Mouse (Mus musculus): ENCODE data around the gene Ccdc181. TPM values are rescaled to one million over a fixed set of nuclear protein-coding genes. Genes with fewer than 3 reads are reported as not detected.

The Ccdc181 gene
- polyA plus RNA-seq, 1 experiment from 2014 or later: 9.5 TPM

GRCm38 (mm10) chr1:164270941-164271340, 4.4 kb upstream of the Ccdc181 start:
- ATAC-seq (replicated peaks; ENCODE audit: low FRiP score, low TSS enrichment, low read depth): no peak

GRCm38 (mm10) chr1:164273659-164274058, 1.7 kb upstream of the Ccdc181 start:
- H3K4me1 ChIP-seq (replicated peaks; ENCODE audit: control insufficient read depth, insufficient read depth, low read length): no peaks in the 10 kb centered on the region
- no peak overlapping the region for H3K4me2 ChIP-seq (ENCODE audit: low read length)
- no peaks in the 10 kb centered on the region for H3K36me3 ChIP-seq (ENCODE audit: control insufficient read depth, insufficient read depth, low read length)
- no peak overlapping the region for H3K27ac ChIP-seq (ENCODE audit: low read depth)
- no peak overlapping the region for H3K9ac ChIP-seq (ENCODE audit: low read length)
- no peaks in the 10 kb centered on the region for H3K9me3 ChIP-seq (ENCODE audit: control insufficient read depth, low read length)
- H3K4me3 ChIP-seq (ENCODE audit: low read depth, low read length): no peak overlapping the region
- no peaks in the 10 kb centered on the region for H3K27me3 ChIP-seq (replicated peaks; ENCODE audit: control insufficient read depth, insufficient read depth, low read length)
- DNase-seq (ENCODE audit: low spot score) (no peak), ATAC-seq (replicated peaks; ENCODE audit: low FRiP score, low TSS enrichment, low read depth) (no peak)
- 74% methylated on average over 6 of the region's 6 CpGs for WGBS

More at GRCm38 (mm10) chr1:164270941-164271340, 4.4 kb upstream of the Ccdc181 start:
- Histone ChIP-seq H3K4me1 (replicated peaks; ENCODE audit: control insufficient read depth, insufficient read depth, low read length) (no peaks in the 10 kb centered on the region), H3K27me3 (replicated peaks; ENCODE audit: control insufficient read depth, insufficient read depth, low read length) (no peaks in the 10 kb centered on the region), H3K9ac (ENCODE audit: low read length) (no peak overlapping the region), H3K4me3 (ENCODE audit: low read depth, low read length) (no peak overlapping the region), H3K9me3 (ENCODE audit: control insufficient read depth, low read length) (no peaks in the 10 kb centered on the region), H3K27ac (ENCODE audit: low read depth) (no peak overlapping the region), H3K36me3 (ENCODE audit: control insufficient read depth, insufficient read depth, low read length) (no peaks in the 10 kb centered on the region), H3K4me2 (ENCODE audit: low read length) (no peak overlapping the region)
- 87% methylated on average over 7 of the region's 7 CpGs for WGBS
- no peak for DNase-seq (ENCODE audit: low spot score)

DNA sequence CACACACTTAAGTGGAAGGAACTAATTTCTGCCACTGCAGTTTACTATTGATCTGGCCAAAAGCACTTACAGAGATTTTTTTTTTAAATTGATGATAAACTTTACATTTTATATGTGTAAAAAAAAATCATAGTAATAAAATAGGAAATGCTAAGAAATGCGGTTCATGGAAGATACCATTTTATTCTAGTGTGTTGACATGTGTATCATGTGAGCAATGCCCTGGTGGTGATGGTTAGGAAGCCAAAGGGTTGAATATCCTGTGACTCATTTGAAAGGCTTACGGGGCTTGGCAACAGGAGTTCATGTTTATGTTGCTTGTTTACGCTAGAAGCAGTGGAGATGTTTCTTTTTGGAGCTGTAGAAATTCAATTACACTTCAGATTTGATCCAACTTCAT, 1.2 kb downstream of the Ccdc181 start:
- Histone ChIP-seq H3K4me2 (ENCODE audit: low read length) (no peak overlapping the region), H3K27me3 (replicated peaks; ENCODE audit: control insufficient read depth, insufficient read depth, low read length) (no peaks in the 10 kb centered on the region), H3K36me3 (ENCODE audit: control insufficient read depth, insufficient read depth, low read length) (0 out of 2 replicates have a peak, but pooled peaks cover 3% of the 10 kb centered on the region), H3K9ac (ENCODE audit: low read length) (no peak overlapping the region), H3K9me3 (ENCODE audit: control insufficient read depth, low read length) (no peaks in the 10 kb centered on the region), H3K4me1 (replicated peaks; ENCODE audit: control insufficient read depth, insufficient read depth, low read length) (no peaks in the 10 kb centered on the region), H3K4me3 (ENCODE audit: low read depth, low read length) (no peak overlapping the region), H3K27ac (ENCODE audit: low read depth) (no peak overlapping the region)
- 83% methylated on average over 3 of the region's 3 CpGs for WGBS
- DNase-seq (ENCODE audit: low spot score) (no peak), ATAC-seq (replicated peaks; ENCODE audit: low FRiP score, low TSS enrichment, low read depth) (no peak)

DNA sequence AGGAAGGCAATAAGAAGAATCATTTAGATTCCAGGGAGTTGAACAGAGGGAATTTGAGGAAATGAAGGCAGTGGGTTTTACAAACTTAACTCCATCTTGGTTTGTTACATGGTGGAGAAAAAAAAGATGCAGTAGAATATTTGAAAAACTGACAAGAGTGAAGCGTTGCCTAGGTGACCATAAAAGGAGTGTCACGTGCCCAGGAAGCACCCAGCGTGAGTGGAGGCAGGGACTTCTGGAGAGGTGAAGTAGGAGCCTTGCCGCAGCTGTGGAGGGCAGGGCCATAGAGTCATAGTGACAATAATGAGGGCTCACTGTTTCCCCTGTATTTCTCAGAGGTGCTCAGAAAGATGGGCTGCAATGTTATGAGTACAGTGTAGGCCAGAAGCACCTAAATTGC, 3.9 kb downstream of the Ccdc181 start:
- H3K9me3 ChIP-seq (ENCODE audit: control insufficient read depth, low read length): no peaks in the 10 kb centered on the region
- H3K9ac ChIP-seq (ENCODE audit: low read length): no peak overlapping the region
- H3K4me2 ChIP-seq (ENCODE audit: low read length): no peak overlapping the region
- H3K4me3 ChIP-seq (ENCODE audit: low read depth, low read length): no peak overlapping the region
- H3K4me1 ChIP-seq (replicated peaks; ENCODE audit: control insufficient read depth, insufficient read depth, low read length): no peaks in the 10 kb centered on the region
- DNase-seq (ENCODE audit: low spot score) (no peak), ATAC-seq (replicated peaks; ENCODE audit: low FRiP score, low TSS enrichment, low read depth) (no peak)
- H3K27me3 ChIP-seq (replicated peaks; ENCODE audit: control insufficient read depth, insufficient read depth, low read length): no peaks in the 10 kb centered on the region
- WGBS: 66% methylated on average over 4 of the region's 4 CpGs
- H3K36me3 ChIP-seq (ENCODE audit: control insufficient read depth, insufficient read depth, low read length): 0 out of 2 replicates have a peak, but pooled peaks cover 3% of the 10 kb centered on the region
- no peak overlapping the region for H3K27ac ChIP-seq (ENCODE audit: low read depth)

DNA sequence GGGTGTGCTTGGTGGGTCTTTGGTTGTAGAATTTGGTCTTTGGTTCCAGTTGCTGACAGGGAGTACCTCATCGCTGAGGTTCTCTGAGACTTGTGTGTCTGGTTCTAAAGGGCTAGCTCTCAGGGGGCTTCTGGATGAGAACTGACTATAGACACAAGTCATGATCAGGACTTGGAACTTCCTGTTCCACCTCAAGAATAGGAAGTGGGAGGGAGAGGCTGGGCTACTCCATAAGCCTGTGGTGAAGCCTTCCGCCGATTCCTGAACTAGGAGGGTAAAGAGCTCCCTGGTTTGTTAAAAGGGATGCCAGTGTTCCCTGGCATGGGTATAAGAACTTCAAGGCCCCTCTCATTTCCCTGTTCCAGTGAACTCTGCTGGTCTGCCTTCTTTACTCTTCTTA, 8.6 kb downstream of the Ccdc181 start:
- no peak overlapping the region for H3K9ac ChIP-seq (ENCODE audit: low read length)
- no peak overlapping the region for H3K4me3 ChIP-seq (ENCODE audit: low read depth, low read length)
- DNase-seq (ENCODE audit: low spot score) (no peak), ATAC-seq (replicated peaks; ENCODE audit: low FRiP score, low TSS enrichment, low read depth) (no peak)
- H3K36me3 ChIP-seq (ENCODE audit: control insufficient read depth, insufficient read depth, low read length): 0 out of 2 replicates have a peak, but pooled peaks cover 3% of the 10 kb centered on the region
- H3K27ac ChIP-seq (ENCODE audit: low read depth): no peak overlapping the region
- no peaks in the 10 kb centered on the region for H3K9me3 ChIP-seq (ENCODE audit: control insufficient read depth, low read length)
- no peaks in the 10 kb centered on the region for H3K27me3 ChIP-seq (replicated peaks; ENCODE audit: control insufficient read depth, insufficient read depth, low read length)
- 91% methylated on average over 3 of the region's 3 CpGs for WGBS
- no peaks in the 10 kb centered on the region for H3K4me1 ChIP-seq (replicated peaks; ENCODE audit: control insufficient read depth, insufficient read depth, low read length)
- no peak overlapping the region for H3K4me2 ChIP-seq (ENCODE audit: low read length)

- H3K4me1 ChIP-seq (replicated peaks; ENCODE audit: control insufficient read depth, insufficient read depth, low read length): no peaks in the 10 kb centered on the region
- H3K36me3 ChIP-seq (ENCODE audit: control insufficient read depth, insufficient read depth, low read length): peaks cover 25% of the 10 kb centered on the region
- no peak overlapping the region for H3K4me3 ChIP-seq (ENCODE audit: low read depth, low read length)
- H3K9me3 ChIP-seq (ENCODE audit: control insufficient read depth, low read length): no peaks in the 10 kb centered on the region
- H3K27me3 ChIP-seq (replicated peaks; ENCODE audit: control insufficient read depth, insufficient read depth, low read length): no peaks in the 10 kb centered on the region
- H3K4me2 ChIP-seq (ENCODE audit: low read length): no peak overlapping the region
- H3K27ac ChIP-seq (ENCODE audit: low read depth): no peak overlapping the region
- no peak overlapping the region for H3K9ac ChIP-seq (ENCODE audit: low read length)
- DNase-seq (ENCODE audit: low spot score) (no peak), ATAC-seq (replicated peaks; ENCODE audit: low FRiP score, low TSS enrichment, low read depth) (no peak)
- WGBS: 72% methylated on average over 15 of the region's 15 CpGs
Observed at GRCm38 (mm10) chr1:164287406-164287805, 12.0 kb downstream of the Ccdc181 start.

GRCm38 (mm10) chr1:164292040-164292439, 16.7 kb downstream of the Ccdc181 start:
- no peak overlapping the region for H3K4me2 ChIP-seq (ENCODE audit: low read length)
- H3K27me3 ChIP-seq (replicated peaks; ENCODE audit: control insufficient read depth, insufficient read depth, low read length): no peaks in the 10 kb centered on the region
- H3K27ac ChIP-seq (ENCODE audit: low read depth): no peak overlapping the region
- no peaks in the 10 kb centered on the region for H3K9me3 ChIP-seq (ENCODE audit: control insufficient read depth, low read length)
- no peaks in the 10 kb centered on the region for H3K4me1 ChIP-seq (replicated peaks; ENCODE audit: control insufficient read depth, insufficient read depth, low read length)
- WGBS: 89% methylated on average over 5 of the region's 5 CpGs
- no peak overlapping the region for H3K4me3 ChIP-seq (ENCODE audit: low read depth, low read length)
- H3K9ac ChIP-seq (ENCODE audit: low read length): no peak overlapping the region
- no peak for DNase-seq (ENCODE audit: low spot score)
- ATAC-seq (replicated peaks; ENCODE audit: low FRiP score, low TSS enrichment, low read depth): no peak
- H3K36me3 ChIP-seq (ENCODE audit: control insufficient read depth, insufficient read depth, low read length): peaks cover 60% of the 10 kb centered on the region

DNA sequence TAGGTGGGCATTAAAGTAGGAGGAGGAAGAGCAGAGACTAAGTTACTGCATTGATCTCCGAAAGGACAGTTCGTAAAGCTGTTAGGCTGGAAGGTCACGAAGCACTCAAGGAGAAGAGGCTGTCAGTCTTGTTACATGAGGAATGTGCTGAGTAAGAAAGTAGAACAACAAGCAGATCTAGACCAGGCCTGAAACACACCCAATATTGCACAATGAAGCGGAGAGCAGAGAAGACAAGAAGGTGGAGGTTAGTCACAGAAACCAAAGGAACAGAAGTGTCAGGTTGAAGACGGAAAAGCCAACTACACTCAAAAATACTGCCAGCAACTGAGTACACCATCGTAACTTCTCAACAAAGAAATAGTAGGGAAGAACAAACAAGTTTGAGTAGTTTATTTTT, 18.7 kb downstream of the Ccdc181 start:
- ATAC-seq (replicated peaks; ENCODE audit: low FRiP score, low TSS enrichment, low read depth): no peak

DNA sequence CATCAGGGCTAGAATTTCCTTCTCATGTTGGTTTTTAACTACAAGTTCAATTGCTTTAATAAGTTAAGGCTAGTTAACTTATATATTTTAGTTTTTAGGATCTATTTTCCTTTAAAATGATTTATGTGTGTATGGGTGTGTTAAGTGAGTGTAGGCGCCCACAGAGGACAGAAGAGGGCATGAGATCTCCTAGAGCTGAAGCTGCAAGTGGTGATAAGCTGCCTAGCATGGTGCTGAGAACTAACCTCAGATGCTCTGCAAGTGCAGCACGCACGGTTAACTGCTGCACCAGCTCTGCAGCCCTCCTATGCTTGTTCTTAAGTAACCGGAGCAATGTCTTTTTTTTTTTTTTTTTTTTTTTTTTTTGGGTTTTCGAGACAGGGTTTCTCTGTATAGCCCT, 21.1 kb downstream of the Ccdc181 start:
- ATAC-seq (replicated peaks; ENCODE audit: low FRiP score, low TSS enrichment, low read depth) (no peak), DNase-seq (ENCODE audit: low spot score) (no peak)
- Histone ChIP-seq H3K4me2 (ENCODE audit: low read length) (no peak overlapping the region), H3K36me3 (ENCODE audit: control insufficient read depth, insufficient read depth, low read length) (peaks cover 86% of the 10 kb centered on the region), H3K27ac (ENCODE audit: low read depth) (no peak overlapping the region), H3K4me1 (replicated peaks; ENCODE audit: control insufficient read depth, insufficient read depth, low read length) (no peaks in the 10 kb centered on the region), H3K9ac (ENCODE audit: low read length) (no peak overlapping the region), H3K27me3 (replicated peaks; ENCODE audit: control insufficient read depth, insufficient read depth, low read length) (no peaks in the 10 kb centered on the region), H3K9me3 (ENCODE audit: control insufficient read depth, low read length) (no peaks in the 10 kb centered on the region), H3K4me3 (ENCODE audit: low read depth, low read length) (no peak overlapping the region)
- 98% methylated on average over 4 of the region's 5 CpGs for WGBS

More for the DNA sequence above, 18.7 kb downstream of the Ccdc181 start:
- H3K4me3 ChIP-seq (ENCODE audit: low read depth, low read length): no peak overlapping the region
- no peak overlapping the region for H3K9ac ChIP-seq (ENCODE audit: low read length)
- peaks cover 80% of the 10 kb centered on the region for H3K36me3 ChIP-seq (ENCODE audit: control insufficient read depth, insufficient read depth, low read length)
- H3K4me1 ChIP-seq (replicated peaks; ENCODE audit: control insufficient read depth, insufficient read depth, low read length): no peaks in the 10 kb centered on the region
- H3K27me3 ChIP-seq (replicated peaks; ENCODE audit: control insufficient read depth, insufficient read depth, low read length): no peaks in the 10 kb centered on the region
- H3K9me3 ChIP-seq (ENCODE audit: control insufficient read depth, low read length): no peaks in the 10 kb centered on the region
- no peak overlapping the region for H3K27ac ChIP-seq (ENCODE audit: low read depth)
- DNase-seq (ENCODE audit: low spot score): no peak
- no peak overlapping the region for H3K4me2 ChIP-seq (ENCODE audit: low read length)
- WGBS: 89% methylated on average over 6 of the region's 6 CpGs
